In the genomic region with DNA sequence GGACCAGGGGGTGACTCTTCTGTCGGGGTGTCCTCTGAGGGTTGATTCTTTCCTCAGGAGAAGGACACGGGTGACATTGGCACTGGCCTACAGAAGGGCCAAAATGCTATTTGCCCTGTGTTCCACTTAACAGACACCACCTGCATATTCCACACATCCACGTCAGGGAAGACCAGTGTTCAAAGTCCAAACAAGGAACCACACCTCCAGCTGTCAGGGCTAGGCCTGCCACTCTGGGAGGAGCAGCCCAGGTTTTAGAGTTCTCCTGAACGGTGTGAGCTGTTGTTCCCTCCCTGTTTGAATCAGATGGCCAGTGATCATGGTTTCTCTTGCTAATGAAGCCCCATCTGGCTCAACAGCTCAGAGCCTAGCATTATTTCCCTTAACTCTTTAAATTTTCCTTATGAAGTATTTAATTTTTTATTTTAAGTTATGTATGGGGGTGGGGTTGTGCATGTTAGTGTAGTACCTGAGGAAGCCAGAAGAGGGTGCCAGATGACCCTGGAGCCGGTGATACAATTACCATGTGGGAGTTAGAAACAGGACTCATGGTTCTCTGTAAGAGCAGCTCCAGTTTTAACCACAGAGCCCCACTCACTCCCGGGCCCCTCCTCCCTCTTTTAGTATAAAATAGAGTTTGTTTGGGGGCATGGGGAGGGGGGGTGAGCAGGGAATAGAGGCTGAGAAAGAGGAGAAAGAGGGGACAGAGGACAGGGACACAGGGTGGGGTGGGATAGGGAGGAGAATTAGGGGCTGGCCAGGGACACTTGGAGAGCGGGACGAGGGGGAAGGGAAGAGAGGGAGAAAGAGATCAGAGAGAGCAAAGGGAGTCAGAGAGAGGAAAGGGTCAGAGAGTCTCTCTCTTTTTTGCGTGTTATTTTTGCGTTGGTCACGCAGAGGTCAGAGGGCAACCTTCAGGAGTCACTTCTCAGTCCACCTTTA, we compare ENCODE assay signal across 9 mouse cellular contexts.
DNase-seq lines count a peak whose midpoint lies in the region; ATAC-seq and TF ChIP-seq lines count a peak whose summit lies in the region.
"Had no signal": no experiment of that assay in that cellular context is flagged by ENCODE, and none has a peak within 500 bp of the region (broad histone marks: within the 10 kb centered on the region; RNA-seq: fewer than 3 reads in every experiment).

No protein-coding gene starts in this region.

- peak; percentile 32 to 75 for DNase-seq in layer of hippocampus, adult 2 months (ENCODE audit: low spot score in 2 of 2)
- no peak for DNase-seq in layer of hippocampus, adult 9-10 months (ENCODE audit: low spot score)
- DNase-seq in ES-E14 (ENCODE audit: low read depth, low spot score) = peak; percentile 51
- DNase-seq in cerebellum, adult 8-10 months = peak; percentile 44
- peak; percentile 28 to 43 for DNase-seq in frontal cortex, postnatal 25 days (ENCODE audit: low spot score in 2 of 2)
- DNase-seq in lung, postnatal 36 days = peak; percentile 69
- peak; percentile 69 for DNase-seq in thymus, postnatal 14 days

- H3K9ac ChIP-seq in ES-E14 (ENCODE audit: insufficient read depth, low read depth, low read length, poor library complexity, severe bottlenecking) = no peak overlapping the region
- H3K9ac ChIP-seq in kidney, embryonic 16.5 days (replicated peaks; ENCODE audit: low read length) = no peak overlapping the region
- H3K9ac ChIP-seq: limb, embryonic 13.5 days had no signal

- peak; percentile 86 for TF ChIP-seq CTCF in layer of hippocampus, adult 2 months (conservative IDR thresholded peaks at IDR 0.05)

- H3K4me1 ChIP-seq in ES-E14 (ENCODE audit: control insufficient read depth in 2 of 2, insufficient read depth in 2 of 2, low read length in 2 of 2, poor library complexity in 1 of 2) = no peaks in the 10 kb centered on the region
- H3K4me1 ChIP-seq in kidney, embryonic 16.5 days (ENCODE audit: insufficient read depth, low read length) = peaks cover 5% of the 10 kb centered on the region

- no peaks in the 10 kb centered on the region; the same call in 1 of the 2 replicates for H3K27me3 ChIP-seq in kidney, embryonic 16.5 days (ENCODE audit: insufficient read depth, low read length)

- H3K9me3 ChIP-seq in ES-E14 (ENCODE audit: control insufficient read depth, insufficient read depth, low read depth, low read length) = no peaks in the 10 kb centered on the region
- H3K9me3 ChIP-seq in kidney, embryonic 16.5 days (ENCODE audit: low read length) = no peaks in the 10 kb centered on the region
- H3K9me3 ChIP-seq: limb, embryonic 13.5 days had no signal

- H3K36me3 ChIP-seq in ES-E14 (ENCODE audit: control insufficient read depth, insufficient read depth, low read length, poor library complexity, severe bottlenecking) = no peaks in the 10 kb centered on the region
- no peaks in the 10 kb centered on the region for H3K36me3 ChIP-seq in kidney, embryonic 16.5 days (ENCODE audit: insufficient read depth, low read length)
- H3K36me3 ChIP-seq: limb, embryonic 13.5 days had no signal

- in situ Hi-C loops in ES-E14 (cut with MboI; ENCODE audit: low sequenced_read_pairs in 2 of 2, unreplicated experiment in 2 of 2) = no loop called here

- WGBS in kidney, embryonic 16.5 days = 71% methylated on average over 11 of the region's 11 CpGs

- H3K4me3 ChIP-seq in layer of hippocampus, adult 2 months = no peak overlapping the region
- H3K4me3 ChIP-seq in ES-E14 (ENCODE audit: insufficient read depth in 1 of 2, low read depth in 1 of 2, low read length in 2 of 2, poor library complexity in 1 of 2, severe bottlenecking in 1 of 2) = no peak overlapping the region
- no peak overlapping the region for H3K4me3 ChIP-seq in kidney, embryonic 16.5 days (ENCODE audit: low read length)
- H3K4me3 ChIP-seq: limb, embryonic 13.5 days had no signal

- 0 out of 2 replicates have a peak, but pooled peaks have one; percentile 35 for ATAC-seq in kidney, embryonic 16.5 days (ENCODE audit: low FRiP score, low TSS enrichment)

- no peak overlapping the region for H3K27ac ChIP-seq in layer of hippocampus, adult 2 months
- no peak overlapping the region for H3K27ac ChIP-seq in ES-E14 (ENCODE audit: insufficient read depth, low read depth, low read length, poor library complexity, severe bottlenecking)
- H3K27ac ChIP-seq in kidney, embryonic 16.5 days (ENCODE audit: low read length) = no peak overlapping the region
- H3K27ac ChIP-seq: limb, embryonic 13.5 days had no signal

- no peak overlapping the region for H3K4me2 ChIP-seq in kidney, embryonic 16.5 days (replicated peaks; ENCODE audit: low read depth, low read length)
- H3K4me2 ChIP-seq: limb, embryonic 13.5 days had no signal

TF ChIP-seq in ES-E14, 5 proteins besides CTCF, POLR2A, EP300 and RAD21:
- 0 out of 2 replicates have a peak, but pooled peaks have one; percentile 59 for TF ChIP-seq ZC3H11A (IDR thresholded peaks at IDR 0.05; ENCODE audit: borderline replicate concordance, low read depth, low read length)
- no peak for TF ChIP-seq CHD2 (IDR thresholded peaks at IDR 0.05; ENCODE audit: low read depth, low read length)
